ENCODE assay signal across 28 mouse cellular contexts in the genomic region with DNA sequence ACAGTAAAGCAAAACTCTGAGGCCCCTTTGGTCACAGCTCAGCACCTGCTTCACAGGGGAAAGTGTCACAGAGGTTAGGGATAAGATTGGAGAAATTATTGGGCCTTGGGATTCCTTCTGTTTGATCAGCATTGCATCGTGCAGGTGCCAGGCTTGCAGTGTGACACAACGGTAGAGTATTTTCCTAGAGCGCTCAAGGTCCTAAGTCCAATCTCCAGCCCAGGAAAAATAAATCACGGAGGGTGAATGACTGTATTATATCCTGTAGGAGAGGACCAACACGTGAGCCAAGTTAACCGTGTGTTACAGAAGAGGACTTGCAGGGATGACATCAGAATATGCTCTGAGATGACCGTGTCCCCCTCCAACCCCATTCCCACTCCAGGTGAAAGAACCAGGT. TPM values are rescaled to one million over a fixed set of nuclear protein-coding genes. Genes with fewer than 3 reads are reported as not detected.
A peak's percentile ranks its signal among the peaks of the same experiment; 100 is the strongest.
DNase-seq lines count a peak whose midpoint lies in the region; ATAC-seq and TF ChIP-seq lines count a peak whose summit lies in the region.
"Had no signal": no experiment of that assay in that cellular context is flagged by ENCODE, and none has a peak within 500 bp of the region (broad histone marks: within the 10 kb centered on the region; RNA-seq: fewer than 3 reads in every experiment).

No protein-coding gene starts in this region.

- H3K27me3 ChIP-seq in intestine, embryonic 14.5 days (replicated peaks; ENCODE audit: control insufficient read depth, insufficient read depth, low read length): no peaks in the 10 kb centered on the region
- no peaks in the 10 kb centered on the region for H3K27me3 ChIP-seq in intestine, postnatal 0 days (replicated peaks; ENCODE audit: control insufficient read depth, insufficient read depth, low read length)
- H3K27me3 ChIP-seq: embryonic facial prominence, embryonic 15.5 days; heart, embryonic 12.5 days; limb, embryonic 12.5 days had no signal

- H3K9me3 ChIP-seq in intestine, embryonic 14.5 days (ENCODE audit: control insufficient read depth, low read length): no peaks in the 10 kb centered on the region
- no peaks in the 10 kb centered on the region for H3K9me3 ChIP-seq in intestine, postnatal 0 days (ENCODE audit: control insufficient read depth)
- H3K9me3 ChIP-seq: embryonic facial prominence, embryonic 15.5 days; heart, embryonic 12.5 days; limb, embryonic 12.5 days; lung, embryonic 15.5 days; midbrain, embryonic 10.5 days had no signal

- no peak overlapping the region for H3K4me2 ChIP-seq in intestine, embryonic 14.5 days (ENCODE audit: low read length)
- H3K4me2 ChIP-seq in intestine, postnatal 0 days (replicated peaks; ENCODE audit: low read depth): peak overlapping the region; percentile 37
- H3K4me2 ChIP-seq: embryonic facial prominence, embryonic 15.5 days; heart, embryonic 12.5 days; hindbrain, embryonic 12.5 days; limb, embryonic 12.5 days; lung, embryonic 15.5 days had no signal

- H3K9ac ChIP-seq in intestine, embryonic 14.5 days (ENCODE audit: low read length): no peak overlapping the region
- no peak overlapping the region for H3K9ac ChIP-seq in intestine, postnatal 0 days (ENCODE audit: low read depth, low read length)
- H3K9ac ChIP-seq: embryonic facial prominence, embryonic 15.5 days; forebrain, postnatal 0 days; heart, embryonic 12.5 days; hindbrain, embryonic 12.5 days; limb, embryonic 12.5 days; lung, embryonic 15.5 days had no signal

- H3K27ac ChIP-seq in intestine, embryonic 14.5 days (ENCODE audit: low read depth): peak overlapping the region; percentile 45; the same call in 1 of the 2 replicates
- H3K27ac ChIP-seq in intestine, postnatal 0 days (ENCODE audit: low read depth, low read length): peak overlapping the region; percentile 87
- H3K27ac ChIP-seq: embryonic facial prominence, embryonic 15.5 days; gastrocnemius, adult 2 months; hindbrain, embryonic 12.5 days; limb, embryonic 12.5 days; lung, embryonic 15.5 days; midbrain, embryonic 10.5 days had no signal

- 69% methylated on average over 7 of the region's 7 CpGs for WGBS in intestine, embryonic 14.5 days
- 48% methylated on average over 7 of the region's 7 CpGs for WGBS in intestine, postnatal 0 days
- WGBS in large intestine, adult 2 months: 45% methylated on average over 7 of the region's 7 CpGs

- TF ChIP-seq CTCF in intestine, postnatal 0 days (IDR thresholded peaks at IDR 0.05; ENCODE audit: low read depth): no peak

- no peaks in the 10 kb centered on the region for H3K36me3 ChIP-seq in intestine, embryonic 14.5 days (ENCODE audit: control insufficient read depth, insufficient read depth, low read length)
- no peaks in the 10 kb centered on the region for H3K36me3 ChIP-seq in intestine, postnatal 0 days (ENCODE audit: control insufficient read depth, insufficient read depth)
- H3K36me3 ChIP-seq: embryonic facial prominence, embryonic 15.5 days; heart, embryonic 12.5 days; hindbrain, embryonic 12.5 days; limb, embryonic 12.5 days; lung, embryonic 15.5 days; midbrain, embryonic 10.5 days had no signal

- no peak overlapping the region for H3K4me3 ChIP-seq in intestine, embryonic 14.5 days (ENCODE audit: low read depth, low read length)
- H3K4me3 ChIP-seq in intestine, postnatal 0 days (ENCODE audit: low read depth, low read length): no peak overlapping the region
- H3K4me3 ChIP-seq: embryonic facial prominence, embryonic 15.5 days; gastrocnemius, adult 2 months; heart, embryonic 12.5 days; hindbrain, embryonic 12.5 days; limb, embryonic 12.5 days; lung, embryonic 15.5 days; midbrain, embryonic 10.5 days had no signal

- H3K4me1 ChIP-seq in intestine, embryonic 14.5 days (replicated peaks; ENCODE audit: control insufficient read depth, insufficient read depth, low read length): peaks cover 12% of the 10 kb centered on the region
- H3K4me1 ChIP-seq in intestine, postnatal 0 days (replicated peaks; ENCODE audit: control insufficient read depth, insufficient read depth, low read length): peaks cover 16% of the 10 kb centered on the region; the same call in 1 of the 2 replicates
- H3K4me1 ChIP-seq: embryonic facial prominence, embryonic 15.5 days; hindbrain, embryonic 12.5 days had no signal

- ATAC-seq in intestine, embryonic 14.5 days (replicated peaks; ENCODE audit: low FRiP score, low TSS enrichment, low read depth): peak; percentile 65
- ATAC-seq in intestine, postnatal 0 days: peak; percentile 85
- ATAC-seq: forebrain, postnatal 0 days had no signal

- DNase-seq in kidney, adult 11 months: peak; percentile 63
- no peak for DNase-seq in kidney, postnatal 14 days
- no peak for DNase-seq in intestine, embryonic 14.5 days (ENCODE audit: low spot score)
- peak; percentile 84 for DNase-seq in large intestine, adult 2 months (ENCODE audit: low read depth, low spot score)
- DNase-seq in frontal cortex, postnatal 25 days (ENCODE audit: low spot score in 2 of 2): no peak
- DNase-seq in embryo, embryonic 10.5 days (ENCODE audit: low spot score): no peak
- no peak for DNase-seq in layer of hippocampus, postnatal 25 days (ENCODE audit: extremely low spot score in 1 of 2, low spot score in 1 of 2)
- DNase-seq: B cell, adult 2 months; cerebellum, adult 11-12 months; cerebellum, postnatal 25 days; forebrain, postnatal 0 days; gastrocnemius, adult 2 months; heart, postnatal 14 days; lung, postnatal 4 days; right cerebral cortex, postnatal 14 days; thymus, postnatal 14 days had no signal

RNA-seq across cellular contexts. Expression of a gene that starts 9.8 kb away (rescaled TPM):
- 0.12 TPM in 2 replicates for polyA plus RNA-seq in intestine, embryonic 14.5 days (2014; fragmentation: Nextera tagmentation; extraction: Ambion mirVana)
- 0.64 and 1.1 TPM in 2 replicates for polyA plus RNA-seq in intestine, postnatal 0 days (2015; fragmentation: Nextera tagmentation; extraction: Ambion mirVana)
- 0.86 and 1.9 TPM in 2 replicates for polyA plus RNA-seq in large intestine, adult 2 months (2012; rRNA removed)
- total RNA-seq in layer of hippocampus, postnatal 25 days (2021): not detected
- total RNA-seq: forebrain, postnatal 0 days; gastrocnemius, adult 2 months; granulocyte monocyte progenitor cell, adult 5-6 weeks; layer of hippocampus, postnatal 14 days; neutrophil, adult 5-6 weeks had no signal
- polyA plus RNA-seq: embryonic facial prominence, embryonic 15.5 days; forebrain, postnatal 0 days; hindbrain, embryonic 12.5 days; limb, embryonic 12.5 days; lung, embryonic 15.5 days; midbrain, postnatal 0 days had no signal

RNA-seq across cellular contexts. Expression of a gene that starts 12.1 kb away (rescaled TPM):
- polyA plus RNA-seq in intestine, embryonic 14.5 days (2014; fragmentation: Nextera tagmentation; extraction: Ambion mirVana): 1.9 and 2.5 TPM in 2 replicates
- polyA plus RNA-seq in intestine, postnatal 0 days (2015; fragmentation: Nextera tagmentation; extraction: Ambion mirVana): 3.0 and 3.4 TPM in 2 replicates
- polyA plus RNA-seq in large intestine, adult 2 months (2012; rRNA removed): 74.5 and 172 TPM in 2 replicates
- total RNA-seq in layer of hippocampus, postnatal 25 days (2021): not detected
- total RNA-seq: forebrain, postnatal 0 days; gastrocnemius, adult 2 months; granulocyte monocyte progenitor cell, adult 5-6 weeks; layer of hippocampus, postnatal 14 days; left cerebral cortex, postnatal 10 days; midbrain, postnatal 0 days had no signal
- polyA plus RNA-seq: heart, embryonic 12.5 days; hindbrain, embryonic 12.5 days; limb, embryonic 12.5 days had no signal

RNA-seq across cellular contexts. Expression of a gene that starts 25.3 kb away (rescaled TPM):
- 6.5 and 6.9 TPM in 2 replicates for polyA plus RNA-seq in intestine, embryonic 14.5 days (2014; fragmentation: Nextera tagmentation; extraction: Ambion mirVana)
- polyA plus RNA-seq in intestine, postnatal 0 days (2015; fragmentation: Nextera tagmentation; extraction: Ambion mirVana): 6.9 and 7.0 TPM in 2 replicates
- polyA plus RNA-seq in large intestine, adult 2 months (2012; rRNA removed): 8.0 and 9.7 TPM in 2 replicates
- total RNA-seq in layer of hippocampus, postnatal 25 days (2021): 10 to 100 TPM in 1 of 2 experiments, 1 to 10 TPM in 1; 9.3 to 10.3 TPM

RNA-seq across cellular contexts. Expression of a gene that starts 30.2 kb away (rescaled TPM):
- 11.0 and 18.8 TPM in 2 replicates for polyA plus RNA-seq in intestine, embryonic 14.5 days (2014; fragmentation: Nextera tagmentation; extraction: Ambion mirVana)
- 17.5 and 18.6 TPM in 2 replicates for polyA plus RNA-seq in intestine, postnatal 0 days (2015; fragmentation: Nextera tagmentation; extraction: Ambion mirVana)
- 24.2 and 29.0 TPM in 2 replicates for polyA plus RNA-seq in large intestine, adult 2 months (2012; rRNA removed)
- total RNA-seq in layer of hippocampus, postnatal 25 days (2021): 10 to 100 TPM; 65.4 to 74.6 TPM

RNA-seq across cellular contexts. Expression of a gene that starts 30.4 kb away (rescaled TPM):
- 899 and 962 TPM in 2 replicates for polyA plus RNA-seq in intestine, embryonic 14.5 days (2014; fragmentation: Nextera tagmentation; extraction: Ambion mirVana)
- polyA plus RNA-seq in intestine, postnatal 0 days (2015; fragmentation: Nextera tagmentation; extraction: Ambion mirVana): 1,235 and 1,272 TPM in 2 replicates
- 177 and 188 TPM in 2 replicates for polyA plus RNA-seq in large intestine, adult 2 months (2012; rRNA removed)
- 100 to 1,000 TPM; 459 to 515 TPM for total RNA-seq in layer of hippocampus, postnatal 25 days (2021)

Comparison
In these comparisons a context has a peak if more than half of its experiments do, and no peak if none do; other contexts are left out.
1. DNase-seq: peak in kidney, adult 11 months (single experiment) and large intestine, adult 2 months (single experiment); none in kidney, postnatal 14 days (single experiment), intestine, embryonic 14.5 days (single experiment), frontal cortex, postnatal 25 days (0 of 2), embryo, embryonic 10.5 days (single experiment) and layer of hippocampus, postnatal 25 days (0 of 2).
2. RNA of a gene that starts 12.1 kb away (polyA plus RNA-seq): 74.5 to 172 TPM in large intestine, adult 2 months; 3.0 to 3.4 TPM in intestine, postnatal 0 days and 1.9 to 2.5 TPM in intestine, embryonic 14.5 days; every median in the first group is over 10 times any median in the second.